Mouse (Mus musculus): ENCODE data around the gene Inip.
"Not testable (repeated sequence)": the region's sequence is repeated elsewhere in the genome, so short reads cannot be mapped to it uniquely, and the experiment has no call there.

Gene Inip

DNA sequence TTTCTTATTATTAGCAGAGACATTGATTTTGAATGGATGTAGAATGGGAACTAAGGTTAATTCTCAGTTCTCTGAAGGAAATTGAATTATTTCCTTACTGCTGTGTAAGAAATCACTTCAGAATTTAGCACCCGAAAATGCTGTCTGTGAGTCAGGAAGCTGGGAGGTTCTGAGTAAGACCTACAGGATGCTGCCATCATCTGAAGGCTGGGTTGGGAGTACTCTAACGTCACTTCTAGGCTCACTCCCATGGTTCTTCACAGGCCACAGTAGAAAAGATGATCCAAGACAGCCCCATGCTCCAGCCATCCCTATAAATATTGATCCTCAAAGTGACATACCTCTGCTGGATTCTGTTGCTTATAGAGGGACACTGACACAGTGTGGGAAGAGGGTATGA lies 6.1 kb upstream of the Inip start:
- DNase-seq (ENCODE audit: low read depth) = no peak

DNA sequence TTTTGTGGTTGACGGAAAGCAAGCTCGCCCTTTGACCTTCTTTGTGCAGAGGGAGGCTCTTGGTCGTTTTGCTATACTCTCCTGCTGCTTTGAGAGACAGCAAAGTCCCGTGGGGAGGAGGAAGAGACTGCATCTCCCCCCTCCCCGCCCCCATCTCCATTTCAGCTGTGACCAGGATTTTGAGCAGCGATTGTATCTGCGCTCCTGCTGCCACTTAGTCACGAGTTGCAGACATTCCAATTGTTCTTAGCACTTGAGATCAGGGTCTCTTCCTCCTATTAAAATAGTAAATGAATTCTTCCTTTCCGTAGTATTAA lies 5.4 kb upstream of the Inip start:
- no peak for DNase-seq (ENCODE audit: low read depth)

DNA sequence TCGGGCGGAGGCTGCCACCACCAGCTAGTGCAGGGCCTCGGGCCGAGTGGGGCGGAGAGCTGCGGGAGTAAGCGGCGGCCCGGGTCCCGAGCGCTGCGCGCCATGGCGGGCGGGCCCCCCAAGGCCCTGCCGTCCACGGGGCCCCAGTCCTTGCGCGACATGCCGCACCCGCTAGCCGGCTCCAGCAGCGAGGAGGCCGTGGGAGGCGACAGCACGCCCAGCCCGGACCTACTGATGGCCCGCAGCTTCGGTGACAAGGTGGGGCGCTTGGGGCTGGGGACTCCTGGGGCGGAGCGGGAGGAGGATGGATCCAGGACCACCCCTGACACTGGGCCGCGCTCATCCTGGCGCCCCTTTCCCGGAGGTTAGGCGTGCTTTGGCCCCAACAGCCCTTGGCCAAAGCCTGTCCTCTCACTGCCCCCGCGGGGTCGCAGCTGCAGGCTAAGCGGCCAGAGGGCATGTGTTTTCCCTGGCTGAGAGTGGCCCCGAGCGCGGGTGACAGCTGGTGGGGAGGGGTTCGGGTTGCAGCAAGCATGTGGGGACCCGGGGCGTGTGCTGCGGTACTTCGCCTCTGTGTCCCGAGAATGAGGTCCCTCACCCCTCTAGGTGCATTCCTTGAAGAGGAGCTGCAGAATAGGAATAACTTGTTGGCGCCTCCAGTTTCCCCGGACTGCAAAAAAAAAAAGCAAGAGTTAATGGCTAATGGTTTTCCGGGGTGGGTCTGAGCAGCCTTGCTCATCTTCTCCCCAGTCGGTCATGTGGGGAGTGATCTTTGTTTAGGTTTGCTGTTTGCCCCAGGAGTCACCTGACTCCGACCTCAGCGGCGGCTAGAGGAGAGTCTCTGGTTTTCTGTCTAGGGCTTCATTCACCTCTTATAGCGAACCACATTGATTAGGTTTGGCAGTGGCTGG lies 4.8 kb upstream of the Inip start:
- no peak for DNase-seq (ENCODE audit: low read depth)

GRCm38 (mm10) chr4:59805181-59805967 lies 4.0 kb upstream of the Inip start, which contains the start of gene Snx30:
Gene Snx30, plus strand, starts transcription at chr4:59805840.
- peak; percentile 84 for DNase-seq (ENCODE audit: low read depth)

- DNase-seq (ENCODE audit: low read depth) = no peak
Measured at GRCm38 (mm10) chr4:59804754-59805153, 3.4 kb upstream of the Inip start.

DNA sequence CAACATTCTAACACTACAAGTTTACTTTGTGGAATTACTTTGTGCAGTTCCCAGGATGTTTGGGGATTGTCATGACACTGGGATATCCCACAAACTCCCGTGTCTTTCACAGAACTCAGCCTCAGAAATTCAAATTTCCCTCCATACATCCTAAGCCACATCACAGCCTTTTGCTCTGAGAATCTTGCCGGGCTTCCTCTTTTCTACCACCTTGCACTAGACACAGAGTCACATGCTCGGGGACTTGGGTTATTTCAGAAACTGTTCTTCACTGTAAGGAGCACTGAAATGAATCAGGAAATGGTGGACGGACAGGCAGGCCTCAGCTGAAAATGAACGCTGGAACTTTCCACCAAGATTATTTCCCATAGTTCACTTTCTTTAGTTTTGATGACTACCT lies 2.0 kb upstream of the Inip start:
- DNase-seq (ENCODE audit: low read depth) = no peak

DNA sequence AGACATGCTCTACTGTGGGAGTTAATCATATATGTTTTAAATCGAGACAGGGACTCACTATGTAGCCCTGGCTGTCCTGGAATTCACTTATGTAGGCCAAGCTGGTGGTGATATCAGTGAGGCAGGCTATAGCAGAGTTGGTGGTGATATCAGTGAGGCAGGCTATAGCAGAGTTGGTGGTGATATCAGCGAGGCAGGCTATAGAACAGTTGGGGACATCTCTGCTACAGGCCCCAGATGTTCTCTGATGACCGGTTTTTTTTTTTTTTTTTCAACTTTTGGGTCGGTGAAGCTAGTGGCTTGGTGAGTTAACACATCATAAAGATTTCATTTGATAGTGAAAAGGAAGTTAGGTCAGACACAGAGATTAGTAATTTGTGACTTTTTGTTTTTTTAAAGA lies 1.4 kb upstream of the Inip start:
- DNase-seq (ENCODE audit: low read depth) = no peak

GRCm38 (mm10) chr4:59802107-59802506 lies 718 bp upstream of the Inip start:
- DNase-seq (ENCODE audit: low read depth) = no peak

GRCm38 (mm10) chr4:59800181-59800580 lies 1.2 kb downstream of the Inip start:
- no peak for DNase-seq (ENCODE audit: low read depth)

DNA sequence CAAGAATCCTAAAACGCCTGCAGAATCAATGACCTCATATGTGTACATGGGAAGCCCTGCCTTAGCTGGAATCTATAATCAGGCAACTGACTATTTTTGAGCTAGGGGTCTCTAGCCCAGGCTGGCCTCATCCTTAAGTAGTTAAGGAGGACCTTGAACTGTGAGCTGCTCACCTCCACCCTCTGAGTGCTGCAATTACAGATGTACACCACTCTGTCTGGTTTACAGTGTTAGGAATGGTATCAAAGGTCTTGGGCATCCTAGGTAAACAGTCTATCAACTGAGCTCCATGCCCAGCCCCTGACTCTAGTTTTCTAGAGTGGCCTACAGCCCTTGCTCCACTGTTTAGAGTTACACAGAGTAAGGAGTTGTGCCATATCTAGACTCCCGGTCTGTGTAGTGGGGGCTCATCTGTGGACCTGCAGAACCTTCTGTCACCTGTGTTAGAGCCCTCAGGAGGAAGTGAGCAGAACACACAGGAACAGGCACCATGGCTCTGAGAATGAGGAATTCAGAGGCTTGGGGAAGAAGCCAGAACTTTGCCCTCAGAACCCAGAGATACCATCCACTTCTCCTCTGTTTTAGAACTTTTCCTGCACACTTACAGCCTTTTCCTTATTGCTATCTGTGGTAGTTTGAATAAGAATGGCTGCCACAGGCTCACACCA lies 5.5 kb downstream of the Inip start:
- no peak for DNase-seq (ENCODE audit: low read depth)

DNA sequence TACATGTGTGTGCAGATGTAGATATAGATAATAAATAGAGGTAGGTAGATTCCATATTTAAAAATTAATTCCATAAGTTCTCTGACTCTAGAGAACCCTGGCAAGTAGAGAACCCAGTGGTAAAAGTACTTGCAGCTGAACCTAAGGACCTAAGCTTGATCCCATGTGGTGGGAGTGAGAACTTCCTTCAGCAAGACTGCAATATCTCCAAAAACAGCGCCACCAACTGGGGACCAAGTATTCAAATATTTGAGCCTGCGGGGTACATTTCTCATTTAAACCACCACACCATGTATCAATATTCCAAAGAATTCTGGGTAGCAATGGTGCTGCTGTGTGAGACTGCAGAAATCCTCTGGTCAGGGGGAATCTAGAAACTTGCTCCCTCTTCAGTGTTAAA lies 7.3 kb downstream of the Inip start:
- no peak for DNase-seq (ENCODE audit: low read depth)

DNA sequence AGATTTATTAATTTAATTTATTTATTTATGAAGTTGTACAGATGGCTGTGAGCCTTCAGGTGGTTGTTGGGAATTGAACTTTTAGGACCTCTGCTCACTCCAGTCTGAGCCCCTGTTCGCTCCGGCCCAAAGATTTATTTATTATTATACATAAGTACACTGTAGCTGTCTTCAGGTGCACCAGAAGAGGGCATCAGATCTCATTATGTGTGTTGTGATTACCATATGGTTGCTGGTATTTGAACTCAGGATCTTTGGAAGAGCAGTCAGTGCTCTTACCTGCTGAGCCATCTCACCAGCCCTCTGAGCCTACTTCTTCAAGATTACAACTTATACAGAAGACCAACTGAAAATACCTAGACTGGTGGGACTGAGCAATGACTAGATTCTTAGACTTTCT lies 7.8 kb downstream of the Inip start:
- not testable (repeated sequence) for DNase-seq (ENCODE audit: low read depth)

DNA sequence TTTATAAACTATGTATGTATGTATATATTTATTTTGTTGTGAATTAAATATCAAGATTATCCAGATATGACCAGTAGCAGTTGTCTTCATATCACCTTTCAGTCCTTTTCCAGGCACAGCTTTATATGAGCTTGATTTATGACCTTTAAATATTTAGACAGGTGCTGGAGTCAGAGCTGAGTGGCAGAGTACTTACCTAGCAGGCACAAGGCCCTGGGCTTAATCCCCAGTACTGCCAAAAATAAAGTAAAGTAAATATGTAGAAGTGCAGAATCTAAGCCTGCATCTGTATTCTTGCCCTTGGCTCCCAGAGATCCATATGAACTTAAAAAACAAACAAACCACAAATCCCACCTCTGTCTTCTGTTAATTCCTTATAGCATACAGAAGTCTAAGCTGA lies 12.4 kb downstream of the Inip start:
- DNase-seq (ENCODE audit: low read depth) = no peak

DNA sequence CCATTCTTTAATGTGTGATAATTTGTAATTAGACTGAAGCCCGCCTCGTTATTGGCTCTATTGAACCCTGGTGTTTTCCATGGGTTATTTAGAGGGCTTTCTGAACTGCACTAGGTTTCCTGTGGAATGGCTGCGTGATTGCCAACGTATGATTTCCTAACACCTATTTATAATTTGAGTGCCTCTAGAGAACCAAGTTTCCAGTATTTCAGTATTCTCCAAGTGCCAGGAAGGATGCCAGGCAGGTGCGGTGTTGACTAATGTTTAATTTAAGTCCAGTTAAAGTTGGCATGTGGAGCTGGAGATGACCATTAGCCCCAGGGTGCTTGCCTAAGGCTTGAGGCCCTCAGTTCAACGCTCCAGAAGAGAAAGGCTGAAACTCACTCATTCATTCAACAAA lies 14.3 kb downstream of the Inip start:
- DNase-seq (ENCODE audit: low read depth) = no peak

GRCm38 (mm10) chr4:59786661-59787060 lies 14.7 kb downstream of the Inip start:
- peak; percentile 70 for DNase-seq (ENCODE audit: low read depth)

DNA sequence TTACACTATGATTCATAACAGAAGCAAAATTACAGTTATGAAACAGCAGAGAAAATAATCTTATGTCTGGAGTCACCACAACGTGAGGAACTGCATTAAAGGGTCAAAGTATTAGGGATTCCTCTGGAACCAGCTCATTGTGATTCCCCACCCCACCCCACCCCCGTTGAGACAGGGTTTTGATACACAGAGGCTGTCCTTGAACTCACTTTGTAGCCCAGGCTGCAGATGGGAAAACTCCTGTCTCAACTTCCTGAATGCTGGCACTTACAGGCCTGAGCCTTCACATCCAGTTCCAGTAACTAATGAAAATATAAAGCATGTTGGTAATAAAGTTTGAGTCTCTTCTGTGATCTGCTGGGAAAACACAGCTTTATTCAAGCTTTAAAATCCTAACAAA lies 16.0 kb downstream of the Inip start:
- DNase-seq (ENCODE audit: low read depth) = no peak

GRCm38 (mm10) chr4:59783685-59784279 lies 17.6 kb downstream of the Inip start:
- DNase-seq (ENCODE audit: low read depth) = peak; percentile 99

DNA sequence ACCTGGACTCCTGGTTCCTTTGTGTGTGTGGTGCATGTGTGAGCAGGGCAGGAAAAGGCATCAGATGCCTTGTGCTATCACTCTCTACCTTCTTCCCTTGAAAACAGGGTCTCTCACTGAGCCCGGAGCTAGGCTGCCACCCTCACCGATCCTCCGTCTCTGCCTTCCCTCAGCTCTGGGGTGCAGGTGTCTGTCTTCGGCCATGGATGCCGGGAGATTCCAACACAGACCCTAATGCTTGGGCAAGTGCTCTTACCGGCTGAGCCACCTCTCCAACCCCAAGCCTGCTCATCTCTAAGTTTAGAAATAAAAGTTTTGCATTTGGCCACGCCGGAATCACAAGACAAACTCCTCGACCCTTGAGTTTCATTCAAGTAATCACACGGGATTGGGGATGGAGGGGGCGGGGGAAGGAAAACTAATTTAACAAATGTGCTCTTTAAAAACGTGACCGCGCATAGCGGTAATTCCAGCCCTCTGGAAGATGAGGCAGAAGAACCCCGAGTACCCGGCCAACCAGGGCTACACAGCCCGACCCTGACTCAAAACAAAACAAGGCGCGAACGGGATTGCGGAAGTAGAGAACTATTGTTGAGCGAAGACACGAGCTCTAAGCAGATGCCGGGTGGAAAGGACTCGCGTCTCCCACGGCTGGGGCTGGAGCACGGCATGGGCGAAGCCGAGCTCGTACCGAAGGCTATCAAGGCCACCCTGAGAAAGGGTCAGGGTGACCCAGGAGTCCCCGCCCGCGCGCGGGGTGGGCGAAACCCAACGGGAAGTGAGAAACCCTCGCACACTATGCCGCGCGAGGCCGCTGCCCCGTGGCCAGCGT lies 18.3 kb downstream of the Inip start:
- no peak for DNase-seq (ENCODE audit: low read depth)

- no peak for DNase-seq (ENCODE audit: low read depth)
Measured at GRCm38 (mm10) chr4:59780568-59780967, 20.8 kb downstream of the Inip start.

DNA sequence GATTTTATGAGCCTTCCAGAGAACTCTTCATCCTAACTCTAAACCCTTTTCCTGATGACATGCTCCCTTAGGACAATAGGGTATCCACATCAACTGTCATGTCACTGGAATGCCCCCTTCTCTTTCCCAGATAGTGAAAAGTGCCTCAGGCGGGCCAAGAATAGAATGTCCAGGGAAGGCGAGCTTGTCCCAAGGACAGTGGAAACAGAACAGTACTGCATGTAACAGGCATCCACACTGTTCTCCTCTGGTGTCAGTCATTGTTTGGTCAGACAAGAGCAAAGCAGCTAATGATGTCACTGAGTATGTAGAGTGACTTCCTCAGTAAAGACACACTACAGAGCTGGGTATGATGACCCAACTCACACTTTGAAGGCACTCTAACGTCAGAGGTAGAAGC lies 23.6 kb downstream of the Inip start:
- DNase-seq (ENCODE audit: low read depth) = no peak

DNA sequence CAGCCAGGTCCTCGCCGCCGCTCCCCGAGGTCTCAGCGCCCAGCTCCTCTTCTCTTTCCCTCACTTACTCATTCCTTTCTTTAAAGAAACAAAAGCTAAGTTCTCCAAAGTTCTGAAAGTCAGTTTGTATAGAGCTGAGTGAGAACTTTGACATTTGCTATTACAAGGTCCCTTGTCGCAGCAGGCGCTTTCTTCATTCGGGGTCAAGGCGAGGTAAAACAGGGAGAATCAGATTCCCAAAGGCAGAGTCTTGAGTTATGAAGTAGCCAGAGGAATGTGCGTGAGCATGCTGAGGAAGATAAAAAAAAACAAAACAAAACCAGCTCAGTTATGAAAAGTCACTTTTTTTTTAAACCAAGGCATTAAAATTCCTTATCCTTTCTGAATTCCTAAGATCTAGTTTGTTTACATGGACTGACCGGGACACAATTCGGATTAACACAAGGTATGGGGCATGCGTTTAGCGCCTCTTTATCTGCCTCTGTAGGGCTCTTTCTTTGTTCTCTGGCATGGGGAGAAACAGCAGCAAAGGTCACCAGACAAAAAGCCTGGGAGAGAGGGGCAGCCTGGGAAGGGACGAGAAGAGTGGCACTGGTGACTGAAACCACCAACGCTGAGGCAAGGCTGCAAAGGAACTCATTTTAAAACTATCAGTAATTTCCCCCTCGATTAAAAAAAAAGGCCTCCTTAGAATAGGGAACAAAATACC lies 29.1 kb downstream of the Inip start:
- no peak for DNase-seq (ENCODE audit: low read depth)

Measured in c-Kit-positive CD71-positive TER-119-negative erythroid progenitor cells, embryonic 14.5 days (primary cell).